Mouse (Mus musculus): ENCODE results near the gene Cobll1. TPM values are rescaled to one million over a fixed set of nuclear protein-coding genes. Genes with fewer than 3 reads are reported as not detected.
A peak's percentile ranks its signal among the peaks of the same experiment; 100 is the strongest.
"Not testable (repeated sequence)": the region's sequence is repeated elsewhere in the genome, so short reads cannot be mapped to it uniquely, and the experiment has no call there.

Gene Cobll1
- polyA plus RNA-seq, 1 experiment from 2014 or later: 9.2 TPM

DNA sequence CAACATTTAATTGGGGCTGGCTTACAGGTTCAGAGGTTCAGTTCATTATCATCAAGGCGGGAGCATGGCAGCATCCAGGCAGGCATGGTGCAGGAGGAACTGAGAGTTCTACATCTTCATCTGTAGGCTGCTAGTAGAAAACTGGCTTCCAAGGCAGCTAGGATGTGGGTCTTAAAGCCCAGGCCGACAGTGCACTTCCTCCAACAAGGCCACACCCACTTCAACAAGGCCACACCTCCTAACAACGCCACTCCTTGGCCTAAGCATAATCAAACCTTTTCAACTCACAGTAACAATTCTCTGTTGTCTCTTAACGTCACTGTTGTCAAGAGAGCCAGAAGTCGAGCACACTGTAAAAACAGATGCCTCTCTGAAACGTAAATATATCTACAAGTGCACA is 21.6 kb upstream of the Cobll1 start:
- not testable (repeated sequence) for H3K27me3 ChIP-seq; H3K36me3 ChIP-seq; H3K4me3 ChIP-seq; H3K9ac ChIP-seq; ATAC-seq (ENCODE audit: borderline replicate concordance, extremely low read depth, low FRiP score, low TSS enrichment); H3K27ac ChIP-seq; H3K4me1 ChIP-seq; H3K9me3 ChIP-seq; H3K4me2 ChIP-seq
- 57% methylated on average over 6 of the region's 6 CpGs for WGBS

DNA sequence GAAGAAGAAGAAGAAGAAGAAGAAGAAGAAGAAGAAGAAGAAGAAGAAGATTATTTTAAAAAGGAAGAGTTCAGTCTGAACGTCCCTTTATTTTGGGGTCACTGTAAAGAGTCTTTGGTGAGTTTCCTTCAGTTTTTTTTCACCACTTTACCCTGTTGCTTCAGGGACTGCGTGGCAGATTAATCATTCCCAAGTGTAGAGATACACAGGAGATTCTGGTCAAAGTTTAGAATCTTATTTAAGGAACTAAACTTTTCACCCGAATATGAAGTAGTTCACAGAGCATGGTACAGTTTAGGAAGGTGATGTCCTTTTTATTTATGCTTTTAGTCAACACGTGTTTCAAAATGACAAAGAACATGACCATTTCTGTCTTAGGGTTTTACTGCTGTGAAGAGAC is 21.2 kb upstream of the Cobll1 start:
- no peaks in the 10 kb centered on the region for H3K9me3 ChIP-seq
- no peak overlapping the region for H3K4me3 ChIP-seq
- no peaks in the 10 kb centered on the region for H3K4me1 ChIP-seq
- H3K9ac ChIP-seq: no peak overlapping the region
- H3K4me2 ChIP-seq: no peak overlapping the region
- no peaks in the 10 kb centered on the region for H3K27me3 ChIP-seq
- H3K27ac ChIP-seq: no peak overlapping the region
- no peak for ATAC-seq (ENCODE audit: borderline replicate concordance, extremely low read depth, low FRiP score, low TSS enrichment)
- H3K36me3 ChIP-seq: no peaks in the 10 kb centered on the region
- WGBS: 82% methylated on average over 4 of the region's 4 CpGs

DNA sequence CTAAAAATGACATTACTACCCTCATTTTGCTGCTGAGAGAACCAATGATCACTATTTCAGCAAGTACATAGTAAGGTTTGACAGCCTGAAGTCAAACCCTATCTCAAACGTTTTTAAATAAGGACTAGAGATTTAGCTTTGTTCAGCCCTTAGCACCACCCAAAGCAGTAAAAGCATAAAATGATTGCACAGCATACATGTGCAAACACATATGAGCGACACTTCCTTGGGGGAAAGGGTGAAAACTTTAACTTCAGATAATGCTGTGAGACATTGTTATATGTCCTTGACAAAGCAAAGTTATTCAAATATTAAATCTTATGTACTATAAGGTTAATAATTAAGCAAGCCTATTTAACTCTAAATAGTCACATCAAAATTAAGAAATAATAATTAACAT is 18.2 kb upstream of the Cobll1 start:
- ATAC-seq (ENCODE audit: borderline replicate concordance, extremely low read depth, low FRiP score, low TSS enrichment): no peak
- Histone ChIP-seq H3K27ac (no peak overlapping the region), H3K9ac (no peak overlapping the region), H3K27me3 (no peaks in the 10 kb centered on the region), H3K36me3 (no peaks in the 10 kb centered on the region), H3K4me1 (no peaks in the 10 kb centered on the region), H3K4me3 (no peak overlapping the region), H3K4me2 (no peak overlapping the region), H3K9me3 (no peaks in the 10 kb centered on the region)
- 50% methylated on average over 2 of the region's 2 CpGs for WGBS

DNA sequence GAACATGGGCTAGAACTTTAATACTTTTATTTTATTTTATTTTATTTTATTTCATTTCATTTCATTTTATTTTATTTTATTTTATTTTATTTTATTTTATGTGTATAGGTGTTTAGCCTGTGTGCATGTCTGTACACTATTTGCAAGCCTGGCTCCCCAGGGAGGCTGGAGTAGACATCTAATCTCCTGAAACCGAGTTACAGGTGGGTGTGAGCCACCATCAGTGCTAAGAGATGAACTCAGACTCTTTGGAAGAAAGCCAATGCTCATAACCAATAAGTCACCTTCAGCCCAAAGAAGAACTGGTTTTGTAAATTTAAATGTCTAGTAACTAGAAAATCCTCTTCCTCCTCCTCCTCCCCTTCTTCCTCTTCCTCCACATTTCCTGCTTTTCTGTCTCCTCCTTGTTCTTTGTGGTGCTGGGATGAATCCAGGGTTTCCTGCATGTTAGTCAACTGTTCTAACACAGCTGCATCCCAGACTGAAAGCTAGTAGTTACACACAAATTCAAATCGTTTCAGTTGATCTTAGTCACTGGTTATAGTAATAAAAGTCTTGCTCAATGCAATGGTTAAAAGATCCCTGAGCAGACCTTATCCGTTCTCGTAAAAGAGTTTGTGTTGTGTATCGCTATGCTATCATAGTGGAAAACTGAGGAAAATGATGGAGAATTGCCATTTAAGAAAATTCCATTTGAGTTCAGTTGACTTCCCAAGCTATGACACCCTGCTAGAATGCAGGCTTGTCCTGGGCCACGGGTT is 17.5 kb upstream of the Cobll1 start:
- WGBS: 71% methylated on average over 6 of the region's 6 CpGs
- no peaks in the 10 kb centered on the region for H3K9me3 ChIP-seq
- no peak overlapping the region for H3K4me3 ChIP-seq
- H3K4me1 ChIP-seq: no peaks in the 10 kb centered on the region
- H3K27me3 ChIP-seq: no peaks in the 10 kb centered on the region
- no peak overlapping the region for H3K4me2 ChIP-seq
- H3K27ac ChIP-seq: no peak overlapping the region
- no peaks in the 10 kb centered on the region for H3K36me3 ChIP-seq
- no peak overlapping the region for H3K9ac ChIP-seq
- no peak for ATAC-seq (ENCODE audit: borderline replicate concordance, extremely low read depth, low FRiP score, low TSS enrichment)

DNA sequence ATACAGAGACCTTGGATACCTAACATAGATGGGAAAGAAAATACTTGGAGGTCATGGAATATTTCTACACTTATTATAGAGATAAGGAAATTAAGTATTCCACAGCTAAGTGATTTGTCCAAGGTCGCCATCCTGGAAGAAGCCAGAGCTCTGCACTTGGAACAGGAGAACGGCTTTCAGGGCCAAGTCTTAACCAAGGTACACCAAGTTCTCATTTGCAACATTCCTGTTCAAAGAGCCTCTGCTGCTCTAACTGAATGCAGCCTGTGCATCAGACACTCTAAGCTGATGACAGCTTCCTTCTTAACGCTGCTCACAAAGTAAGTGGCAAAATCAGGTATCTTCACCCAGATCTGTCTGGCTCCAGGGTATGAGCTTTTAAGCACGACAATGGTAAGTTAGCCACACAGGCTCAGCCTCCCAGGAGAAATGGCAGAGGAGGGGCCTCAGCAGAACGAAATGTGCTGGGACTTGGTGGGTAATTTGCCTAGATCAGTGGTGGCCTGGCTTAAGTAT is 11.4 kb upstream of the Cobll1 start:
- Histone ChIP-seq H3K36me3 (no peaks in the 10 kb centered on the region), H3K4me1 (no peaks in the 10 kb centered on the region), H3K9me3 (no peaks in the 10 kb centered on the region), H3K27me3 (no peaks in the 10 kb centered on the region), H3K4me3 (no peak overlapping the region), H3K27ac (no peak overlapping the region), H3K4me2 (no peak overlapping the region), H3K9ac (no peak overlapping the region)
- ATAC-seq (ENCODE audit: borderline replicate concordance, extremely low read depth, low FRiP score, low TSS enrichment): no peak
- 51% methylated on average over 5 of the region's 5 CpGs for WGBS

DNA sequence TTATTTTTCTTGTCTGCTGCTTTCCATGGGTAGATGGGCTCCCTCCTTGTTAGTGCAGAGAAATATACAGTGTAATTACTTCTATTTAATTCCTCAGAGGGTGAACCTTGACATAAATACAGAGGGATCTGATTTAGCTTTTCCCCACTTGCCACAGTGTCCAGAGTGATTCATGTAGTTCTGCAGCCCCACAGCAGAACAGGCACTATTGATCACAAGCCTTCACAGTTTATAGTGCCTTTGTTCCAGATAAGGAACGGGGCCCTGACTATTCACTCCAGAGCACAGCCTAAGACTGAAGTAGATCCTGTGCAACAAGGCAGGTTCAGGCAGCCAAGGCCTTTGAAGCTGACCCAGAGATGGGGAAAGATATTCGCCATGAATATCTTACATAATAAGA is 10.4 kb upstream of the Cobll1 start:
- WGBS: 35% methylated on average over 2 of the region's 2 CpGs
- H3K36me3 ChIP-seq: no peaks in the 10 kb centered on the region
- H3K9ac ChIP-seq: no peak overlapping the region
- no peak overlapping the region for H3K4me2 ChIP-seq
- no peaks in the 10 kb centered on the region for H3K27me3 ChIP-seq
- no peak overlapping the region for H3K27ac ChIP-seq
- no peaks in the 10 kb centered on the region for H3K4me1 ChIP-seq
- no peak overlapping the region for H3K4me3 ChIP-seq
- no peaks in the 10 kb centered on the region for H3K9me3 ChIP-seq
- no peak for ATAC-seq (ENCODE audit: borderline replicate concordance, extremely low read depth, low FRiP score, low TSS enrichment)

DNA sequence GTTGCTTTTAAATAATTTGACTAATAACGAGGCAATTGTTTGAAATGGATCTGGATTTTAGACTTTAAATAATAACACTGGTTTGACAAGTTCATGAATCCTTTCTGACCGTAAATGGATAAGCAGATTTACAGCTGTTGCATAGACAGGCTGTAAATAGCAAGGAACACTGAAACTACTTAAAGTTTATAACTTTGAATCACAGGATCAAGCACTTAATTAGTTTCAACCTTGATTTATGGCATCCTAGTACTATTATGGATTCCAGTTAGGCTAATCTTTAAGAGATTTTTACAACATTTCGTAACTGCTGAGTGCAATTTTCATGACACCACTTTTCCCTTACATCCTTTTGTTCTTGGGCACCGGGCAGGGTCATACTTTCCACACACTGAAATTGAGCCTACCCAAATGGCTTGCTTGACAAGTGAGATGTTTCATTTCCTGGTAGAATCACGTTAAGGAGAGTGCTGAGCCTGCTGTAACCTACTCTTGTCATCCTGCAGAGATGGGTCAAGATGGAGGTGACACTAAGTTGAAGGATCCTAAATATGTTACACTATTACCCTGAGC is 1.1 kb upstream of the Cobll1 start:
- Histone ChIP-seq H3K4me3 (no peak overlapping the region), H3K27ac (no peak overlapping the region), H3K4me2 (no peak overlapping the region), H3K9me3 (no peaks in the 10 kb centered on the region), H3K9ac (no peak overlapping the region), H3K4me1 (peaks cover 9% of the 10 kb centered on the region; the same call in 1 of the 2 replicates), H3K36me3 (no peaks in the 10 kb centered on the region), H3K27me3 (peaks cover 5% of the 10 kb centered on the region; the same call in 1 of the 2 replicates)
- WGBS: 68% methylated on average over 5 of the region's 5 CpGs
- no peak for ATAC-seq (ENCODE audit: borderline replicate concordance, extremely low read depth, low FRiP score, low TSS enrichment)

DNA sequence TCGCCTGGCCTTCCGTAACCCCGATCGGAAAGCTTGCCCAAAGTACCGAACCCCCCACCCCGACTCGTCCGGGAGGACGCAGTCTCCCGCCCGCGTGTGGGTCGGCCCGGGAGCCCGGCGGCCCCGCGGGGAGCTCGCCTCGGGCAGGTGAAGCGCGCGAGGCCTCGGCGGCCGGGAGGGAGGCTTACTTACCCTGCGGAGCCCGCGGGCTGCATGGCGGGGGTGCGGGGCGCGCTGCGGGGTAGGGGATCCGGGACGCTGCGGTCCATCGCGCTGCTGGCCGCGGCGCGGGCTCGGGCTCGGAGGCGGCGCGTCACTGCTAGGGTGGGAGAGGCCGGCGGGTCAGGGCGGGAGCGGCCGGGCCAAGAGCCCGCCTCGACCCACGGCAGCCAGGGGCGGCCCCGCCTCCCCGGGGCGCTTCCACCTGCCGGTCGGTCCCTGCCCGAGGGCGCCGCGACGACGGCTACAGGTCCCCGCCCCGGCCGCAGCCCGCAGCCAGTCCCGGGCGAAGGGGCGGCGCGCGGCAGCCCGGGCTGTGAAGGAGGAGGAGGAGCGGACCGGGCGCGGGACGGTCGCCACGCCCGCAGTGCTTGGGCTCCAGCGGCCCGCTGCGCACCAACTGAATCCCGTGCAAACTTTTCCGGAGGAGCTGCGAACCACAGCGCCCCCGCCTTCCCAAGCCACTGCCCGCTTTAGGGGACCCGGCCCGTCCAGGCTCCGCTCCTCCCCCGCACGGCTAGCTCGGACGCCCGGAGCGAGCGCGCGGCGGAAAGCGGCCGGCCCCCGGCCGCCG is 836 bp downstream of the Cobll1 start:
- Histone ChIP-seq H3K27ac (peak overlapping the region; percentile 96), H3K9ac (peak overlapping the region; percentile 83), H3K4me1 (peaks cover 9% of the 10 kb centered on the region; the same call in 1 of the 2 replicates), H3K4me3 (peak overlapping the region; percentile 81), H3K9me3 (no peaks in the 10 kb centered on the region), H3K36me3 (no peaks in the 10 kb centered on the region), H3K4me2 (peak overlapping the region; percentile 93), H3K27me3 (peaks cover 5% of the 10 kb centered on the region; the same call in 1 of the 2 replicates)
- peak; percentile 91 for ATAC-seq (ENCODE audit: borderline replicate concordance, extremely low read depth, low FRiP score, low TSS enrichment)
- WGBS: under 1% methylated on average over 69 of the region's 114 CpGs

DNA sequence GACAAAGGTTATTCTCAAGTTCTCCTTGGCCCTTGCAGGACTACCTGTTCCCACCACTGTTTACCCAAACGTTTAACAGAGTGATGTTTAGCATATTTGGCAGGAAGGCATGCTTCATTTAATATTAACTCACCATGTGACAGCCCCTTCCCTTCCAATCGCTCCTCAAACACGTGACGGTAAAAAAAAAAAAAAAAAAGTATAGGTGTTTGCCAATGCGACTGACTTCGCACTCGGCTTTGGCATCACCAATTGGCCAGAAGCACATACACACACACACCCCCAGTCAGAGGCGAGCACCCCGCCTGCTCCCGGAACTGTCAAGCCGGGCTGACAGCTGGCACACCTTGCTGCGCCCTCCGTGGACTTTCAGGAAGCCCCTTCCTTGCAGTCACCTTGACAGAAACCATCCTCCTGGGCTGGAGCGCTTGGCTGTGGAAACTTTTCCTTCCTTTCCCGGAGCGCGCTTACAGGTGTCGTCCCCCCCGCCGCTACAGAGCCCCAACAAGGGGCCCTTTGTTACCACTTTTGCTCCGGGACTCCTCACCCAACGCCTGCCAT is 1.5 kb downstream of the Cobll1 start:
- Histone ChIP-seq H3K4me3 (peak overlapping the region; percentile 81), H3K27me3 (peaks cover 5% of the 10 kb centered on the region; the same call in 1 of the 2 replicates), H3K9me3 (no peaks in the 10 kb centered on the region), H3K4me1 (peaks cover 9% of the 10 kb centered on the region; the same call in 1 of the 2 replicates), H3K27ac (peak overlapping the region; percentile 96), H3K36me3 (no peaks in the 10 kb centered on the region), H3K9ac (peak overlapping the region; percentile 83), H3K4me2 (peak overlapping the region; percentile 93)
- peak; percentile 6; the same call in 1 of the 2 replicates for ATAC-seq (ENCODE audit: borderline replicate concordance, extremely low read depth, low FRiP score, low TSS enrichment)
- WGBS: under 1% methylated on average over 22 of the region's 22 CpGs

DNA sequence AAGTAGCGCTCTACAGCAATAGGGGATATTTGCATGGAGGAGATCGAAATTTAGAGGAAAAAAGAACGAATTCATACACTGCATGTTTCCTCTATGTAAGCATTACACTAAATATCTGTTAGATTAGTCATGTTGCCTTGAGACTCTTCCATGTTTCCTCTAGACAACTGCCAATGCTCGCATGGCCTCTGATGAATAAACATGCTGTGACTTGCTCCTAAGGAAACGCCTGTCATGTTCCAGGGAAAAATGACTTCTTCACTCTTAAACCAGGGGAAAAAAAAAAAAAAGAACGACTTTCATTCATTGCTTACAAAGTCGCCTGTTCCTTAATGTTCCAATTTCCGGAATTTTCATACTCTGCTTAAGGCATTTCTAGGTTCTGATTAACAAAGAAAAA is 2.1 kb downstream of the Cobll1 start:
- peak overlapping the region; percentile 93 for H3K4me2 ChIP-seq
- WGBS: 42% methylated on average over 8 of the region's 8 CpGs
- peaks cover 5% of the 10 kb centered on the region; the same call in 1 of the 2 replicates for H3K27me3 ChIP-seq
- H3K27ac ChIP-seq: 0 out of 2 replicates have a peak overlapping the region, but pooled peaks have one; percentile 29
- no peaks in the 10 kb centered on the region for H3K9me3 ChIP-seq
- peak overlapping the region; percentile 81 for H3K4me3 ChIP-seq
- peaks cover 9% of the 10 kb centered on the region; the same call in 1 of the 2 replicates for H3K4me1 ChIP-seq
- no peak overlapping the region for H3K9ac ChIP-seq
- no peak for ATAC-seq (ENCODE audit: borderline replicate concordance, extremely low read depth, low FRiP score, low TSS enrichment)
- no peaks in the 10 kb centered on the region for H3K36me3 ChIP-seq

DNA sequence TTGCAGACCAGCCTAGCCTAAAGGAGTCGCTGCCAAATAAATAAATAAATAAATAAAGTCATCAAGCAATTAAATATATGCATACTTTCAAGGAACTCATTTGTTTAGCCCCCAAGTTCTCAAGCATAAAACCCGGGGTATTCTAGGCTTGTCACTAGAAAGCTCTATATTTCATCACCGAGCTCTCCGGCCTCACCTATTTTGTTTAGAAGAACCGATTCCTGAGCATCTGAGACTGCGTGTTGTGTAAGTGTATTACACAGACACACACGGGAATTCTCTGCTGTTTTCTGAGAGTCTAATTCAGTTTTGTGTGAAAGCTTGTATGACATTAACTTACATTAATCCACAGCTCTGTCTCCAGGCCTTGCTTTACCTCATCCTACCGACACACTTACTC is 2.6 kb downstream of the Cobll1 start:
- Histone ChIP-seq H3K4me1 (peaks cover 9% of the 10 kb centered on the region; the same call in 1 of the 2 replicates), H3K27me3 (peaks cover 5% of the 10 kb centered on the region; the same call in 1 of the 2 replicates), H3K9me3 (no peaks in the 10 kb centered on the region), H3K4me3 (no peak overlapping the region), H3K9ac (no peak overlapping the region), H3K36me3 (no peaks in the 10 kb centered on the region), H3K27ac (no peak overlapping the region), H3K4me2 (peak overlapping the region; percentile 93; the same call in 1 of the 2 replicates)
- whole genome bisulfite sequencing: 84% methylated on average over 8 of the region's 8 CpGs
- no peak for ATAC-seq (ENCODE audit: borderline replicate concordance, extremely low read depth, low FRiP score, low TSS enrichment)

All from lung, embryonic 15.5 days (tissue).